Mouse (Mus musculus) lung, adult 2 months (tissue): ENCODE results near the gene Ptma.

Experiments
- CTCF ChIP-seq: fragments of 200-500 bp; IDR thresholded peaks from 2 replicates; pipeline ENCODE4 v1.5.1; 2011; ENCODE audit warnings: mild to moderate bottlenecking, low read length, control low read depth; ENCODE audit not compliant: insufficient read depth
- POLR2A ChIP-seq: fragments of 200-500 bp; IDR thresholded peaks from 2 replicates; pipeline ENCODE4 v1.6.1; 2011; ENCODE audit warnings: low read depth, mild to moderate bottlenecking, control low read depth, low read length, borderline replicate concordance; ENCODE audit errors: extremely low read depth

DNA sequence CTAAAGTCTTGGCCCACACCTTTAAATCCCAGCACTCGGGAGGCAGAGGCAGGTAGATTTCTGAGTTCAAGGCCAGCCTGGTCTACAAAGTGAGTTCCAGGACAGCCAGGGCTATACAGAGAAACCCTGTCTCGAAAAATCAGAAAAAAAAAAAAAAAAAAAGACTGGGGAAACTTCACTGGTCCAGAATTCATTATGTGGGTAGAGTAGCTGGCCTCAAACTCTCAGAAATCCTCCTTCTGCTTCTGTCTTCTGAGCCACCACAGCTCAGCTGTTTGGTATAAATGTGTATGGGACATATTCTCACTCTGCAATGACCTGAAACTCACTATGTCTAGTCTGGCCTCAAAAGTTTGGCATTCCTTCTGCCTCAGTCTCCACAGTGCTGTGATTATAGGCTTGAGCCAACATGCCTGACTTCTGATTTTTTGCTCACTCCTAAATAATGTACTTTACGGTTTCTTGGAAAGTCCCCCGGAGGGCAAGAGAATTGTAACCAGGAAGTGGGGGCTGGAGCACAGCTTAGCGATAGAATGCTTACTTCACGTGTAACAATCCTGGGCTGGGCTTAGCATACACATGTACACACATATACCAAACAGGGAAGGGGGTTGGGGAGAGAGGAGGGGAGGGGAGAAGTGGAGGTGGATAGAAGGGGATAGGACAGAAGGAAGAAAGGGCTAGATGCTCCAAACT is 10.7 kb upstream of the Ptma start:
- TF ChIP-seq CTCF: no peak
- no peak for TF ChIP-seq POLR2A
